Mouse (Mus musculus): ENCODE results near the gene Usp18.

Gene Usp18

GRCm38 (mm10) chr6:121303466-121304220 is 57.9 kb downstream of the Usp18 start:
- in situ Hi-C loops (cut with MboI, MseI), result no loop called here

GRCm38 (mm10) chr6:121304630-121305029 is 58.9 kb downstream of the Usp18 start:
- in situ Hi-C loops (cut with MboI, MseI), result no loop called here

- in situ Hi-C loops (cut with MboI, MseI), result no loop called here
Observed at GRCm38 (mm10) chr6:121305571-121305970, 59.9 kb downstream of the Usp18 start.

- in situ Hi-C loops (cut with MboI, MseI), result no loop called here
Observed at GRCm38 (mm10) chr6:121310984-121311383, 65.3 kb downstream of the Usp18 start.

- in situ Hi-C loops (cut with MboI, MseI), result no loop called here
Observed at GRCm38 (mm10) chr6:121319099-121319498, 73.4 kb downstream of the Usp18 start.
